Mouse (Mus musculus): ENCODE results near the gene Ssh1. TPM values are rescaled to one million over a fixed set of nuclear protein-coding genes. Genes with fewer than 3 reads are reported as not detected.

Gene Ssh1
- polyA plus RNA-seq, 1 experiment = 16.4 TPM

DNA sequence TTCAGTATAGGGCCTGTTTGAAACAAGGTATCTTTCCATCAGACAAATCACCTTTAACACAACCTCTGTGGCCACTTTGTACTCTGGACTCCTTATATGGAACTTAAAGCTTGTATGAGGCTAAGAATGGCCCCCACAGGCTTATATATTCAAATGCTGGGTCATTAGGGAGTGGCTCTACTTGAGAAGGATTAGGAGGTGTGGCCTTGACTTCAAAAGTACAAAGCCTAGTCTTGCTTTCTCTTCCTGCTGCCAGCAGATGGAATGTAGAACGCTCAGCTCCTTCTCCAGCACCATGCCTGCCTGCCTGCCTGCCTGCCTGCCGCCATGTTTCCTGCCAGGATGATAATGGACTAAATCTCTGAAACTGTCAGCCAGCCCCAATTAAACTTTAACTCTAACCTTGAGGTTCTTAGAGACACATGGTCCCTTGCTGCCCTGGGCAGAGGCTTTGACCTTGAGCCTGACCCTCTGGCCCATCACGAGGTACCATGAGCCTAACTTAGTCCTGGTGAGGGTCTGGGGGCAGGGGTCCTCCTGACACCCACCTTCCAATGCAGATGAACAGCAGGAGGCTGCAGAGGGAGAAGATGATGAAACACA is 38.6 kb upstream of the Ssh1 start:
- no peaks in the 10 kb centered on the region for H3K36me3 ChIP-seq (ENCODE audit: control insufficient read depth, insufficient read depth, low read length)
- no peak overlapping the region for H3K4me3 ChIP-seq (ENCODE audit: extremely low read depth, insufficient read depth, insufficient read length)
- no peak for TF ChIP-seq CTCF (IDR thresholded peaks at IDR 0.05; ENCODE audit: extremely low read depth, insufficient read depth, insufficient read length, insufficient replicate concordance)
- no peak for TF ChIP-seq POLR2A (IDR thresholded peaks at IDR 0.05; ENCODE audit: low read depth, low read length)
- H3K4me1 ChIP-seq (ENCODE audit: control insufficient read depth, insufficient read depth, insufficient read length) = no peaks in the 10 kb centered on the region
- no peak overlapping the region for H3K27ac ChIP-seq (ENCODE audit: insufficient read depth, low read length)
- H3K27me3 ChIP-seq (ENCODE audit: control insufficient read depth, insufficient read depth, low read length) = no peaks in the 10 kb centered on the region
- 87% methylated on average over 3 of the region's 3 CpGs for WGBS
- no peak for DNase-seq (ENCODE audit: low read depth in 1 of 2, low spot score in 2 of 2)

DNA sequence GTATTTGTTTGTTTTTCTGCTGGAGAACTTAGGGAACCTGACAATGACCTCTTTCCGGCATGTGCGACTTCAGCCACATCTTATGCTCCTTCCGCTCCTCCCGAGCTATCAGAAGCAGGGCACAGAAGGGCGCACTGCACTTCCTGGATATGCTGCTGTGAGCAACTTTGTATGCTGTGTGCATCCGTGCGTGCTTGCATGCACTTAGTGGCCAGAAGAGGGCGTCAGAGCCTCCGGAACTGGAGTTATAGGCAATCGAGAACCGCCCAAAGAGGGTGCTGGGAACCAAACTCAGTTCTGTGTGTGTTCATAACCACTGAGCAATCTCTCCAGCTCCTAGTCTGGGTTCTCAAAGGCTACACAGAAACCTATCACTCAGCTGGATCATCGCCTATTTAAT is 37.0 kb upstream of the Ssh1 start:
- Histone ChIP-seq H3K27me3 (ENCODE audit: control insufficient read depth, insufficient read depth, low read length) (no peaks in the 10 kb centered on the region), H3K4me3 (ENCODE audit: extremely low read depth, insufficient read depth, insufficient read length) (no peak overlapping the region), H3K27ac (ENCODE audit: insufficient read depth, low read length) (no peak overlapping the region), H3K4me1 (ENCODE audit: control insufficient read depth, insufficient read depth, insufficient read length) (no peaks in the 10 kb centered on the region), H3K36me3 (ENCODE audit: control insufficient read depth, insufficient read depth, low read length) (no peaks in the 10 kb centered on the region)
- DNase-seq (ENCODE audit: low read depth in 1 of 2, low spot score in 2 of 2) = no peak
- TF ChIP-seq POLR2A (IDR thresholded peaks at IDR 0.05; ENCODE audit: low read depth, low read length) (no peak), CTCF (IDR thresholded peaks at IDR 0.05; ENCODE audit: extremely low read depth, insufficient read depth, insufficient read length, insufficient replicate concordance) (no peak)
- 87% methylated on average over 12 of the region's 12 CpGs for WGBS

DNA sequence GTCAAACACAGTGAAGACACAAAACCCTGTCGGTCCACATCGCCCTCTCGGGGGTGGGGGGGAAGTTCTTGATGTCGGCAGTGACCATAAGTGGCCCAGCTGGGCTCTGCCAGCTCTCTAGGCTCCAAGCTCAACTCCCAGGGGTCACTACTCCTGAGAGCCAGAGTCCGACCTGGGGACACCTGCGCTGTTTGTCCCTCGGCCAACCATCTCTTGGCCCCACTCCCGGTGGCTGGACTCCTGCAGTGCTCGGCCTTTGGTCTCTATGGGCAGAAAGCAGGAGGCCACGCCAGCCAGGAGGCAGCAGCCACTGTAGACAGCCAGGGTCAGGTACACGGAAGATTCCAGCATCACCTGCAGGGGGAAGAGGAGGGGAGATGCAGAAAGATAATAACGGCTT is 34.4 kb upstream of the Ssh1 start:
- TF ChIP-seq POLR2A (IDR thresholded peaks at IDR 0.05; ENCODE audit: low read depth, low read length) (no peak), CTCF (IDR thresholded peaks at IDR 0.05; ENCODE audit: extremely low read depth, insufficient read depth, insufficient read length, insufficient replicate concordance) (no peak)
- H3K27me3 ChIP-seq (ENCODE audit: control insufficient read depth, insufficient read depth, low read length) = no peaks in the 10 kb centered on the region
- H3K4me3 ChIP-seq (ENCODE audit: extremely low read depth, insufficient read depth, insufficient read length) = no peak overlapping the region
- 83% methylated on average over 12 of the region's 12 CpGs for WGBS
- no peaks in the 10 kb centered on the region for H3K4me1 ChIP-seq (ENCODE audit: control insufficient read depth, insufficient read depth, insufficient read length)
- H3K36me3 ChIP-seq (ENCODE audit: control insufficient read depth, insufficient read depth, low read length) = no peaks in the 10 kb centered on the region
- no peak overlapping the region for H3K27ac ChIP-seq (ENCODE audit: insufficient read depth, low read length)
- no peak for DNase-seq (ENCODE audit: low read depth in 1 of 2, low spot score in 2 of 2)

DNA sequence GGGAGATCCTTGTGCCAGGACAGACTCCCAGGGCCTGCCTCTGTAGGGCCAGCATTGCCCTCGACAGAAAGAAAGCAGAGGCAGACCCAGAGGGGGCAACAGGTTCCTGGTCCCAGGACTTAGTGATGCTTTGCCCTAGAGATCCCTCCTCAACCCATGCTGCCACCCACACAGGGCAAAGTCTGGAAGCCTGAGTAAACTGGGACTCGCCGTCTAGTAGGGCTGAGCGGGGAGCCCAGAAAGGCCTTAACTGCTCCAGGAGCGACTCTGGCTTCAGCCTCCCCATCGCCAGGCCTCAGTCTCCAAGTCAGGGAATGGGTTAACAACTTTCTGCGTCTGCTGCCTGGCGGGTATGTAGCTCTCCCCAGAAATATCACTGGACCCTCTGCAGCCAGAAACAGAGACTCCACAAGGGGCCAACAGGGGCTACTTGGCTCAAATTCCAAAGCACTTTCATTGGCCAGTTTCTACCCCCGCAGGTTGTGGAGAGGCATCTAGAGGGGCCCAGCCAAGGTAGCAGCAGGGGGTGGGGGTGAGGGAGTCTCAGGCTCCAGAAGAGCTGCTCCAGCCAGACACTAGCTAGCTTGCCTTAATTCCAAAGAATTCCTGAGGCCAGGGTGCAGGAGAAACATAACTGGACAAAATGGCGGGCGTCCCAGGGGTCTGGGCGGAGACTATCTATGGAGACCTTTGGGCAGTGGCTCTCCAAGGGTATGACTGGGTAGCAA is 33.7 kb upstream of the Ssh1 start:
- no peak overlapping the region for H3K27ac ChIP-seq (ENCODE audit: insufficient read depth, low read length)
- TF ChIP-seq CTCF (IDR thresholded peaks at IDR 0.05; ENCODE audit: extremely low read depth, insufficient read depth, insufficient read length, insufficient replicate concordance) = no peak
- TF ChIP-seq POLR2A (IDR thresholded peaks at IDR 0.05; ENCODE audit: low read depth, low read length) = no peak
- no peaks in the 10 kb centered on the region for H3K4me1 ChIP-seq (ENCODE audit: control insufficient read depth, insufficient read depth, insufficient read length)
- no peaks in the 10 kb centered on the region for H3K27me3 ChIP-seq (ENCODE audit: control insufficient read depth, insufficient read depth, low read length)
- no peaks in the 10 kb centered on the region for H3K36me3 ChIP-seq (ENCODE audit: control insufficient read depth, insufficient read depth, low read length)
- 85% methylated on average over 12 of the region's 12 CpGs for WGBS
- DNase-seq (ENCODE audit: low read depth in 1 of 2, low spot score in 2 of 2) = no peak
- H3K4me3 ChIP-seq (ENCODE audit: extremely low read depth, insufficient read depth, insufficient read length) = no peak overlapping the region

DNA sequence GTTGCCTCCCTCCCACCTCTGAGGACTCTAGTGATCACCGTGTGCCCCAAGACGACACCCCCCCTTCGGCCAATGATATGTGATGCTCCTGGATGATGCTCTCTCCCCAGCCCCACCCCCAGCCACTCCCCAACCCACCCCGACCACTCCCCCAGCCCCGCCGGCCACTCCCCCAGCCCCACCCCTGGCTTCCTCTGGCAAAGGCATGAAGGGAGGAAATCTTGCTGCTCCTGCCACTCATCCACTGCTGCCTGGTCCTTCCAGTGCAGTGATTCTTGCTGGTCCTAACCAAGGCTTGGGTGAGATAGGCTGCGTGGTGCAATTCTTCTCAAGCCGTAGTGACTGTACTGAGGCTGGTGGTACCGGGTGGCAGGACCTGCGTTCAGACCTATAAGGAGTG is 31.2 kb upstream of the Ssh1 start:
- TF ChIP-seq POLR2A (IDR thresholded peaks at IDR 0.05; ENCODE audit: low read depth, low read length) (no peak), CTCF (IDR thresholded peaks at IDR 0.05; ENCODE audit: extremely low read depth, insufficient read depth, insufficient read length, insufficient replicate concordance) (no peak)
- no peak overlapping the region for H3K4me3 ChIP-seq (ENCODE audit: extremely low read depth, insufficient read depth, insufficient read length)
- DNase-seq (ENCODE audit: low read depth in 1 of 2, low spot score in 2 of 2) = no peak
- no peaks in the 10 kb centered on the region for H3K36me3 ChIP-seq (ENCODE audit: control insufficient read depth, insufficient read depth, low read length)
- WGBS = 12% methylated on average over 8 of the region's 10 CpGs
- no peaks in the 10 kb centered on the region for H3K4me1 ChIP-seq (ENCODE audit: control insufficient read depth, insufficient read depth, insufficient read length)
- no peak overlapping the region for H3K27ac ChIP-seq (ENCODE audit: insufficient read depth, low read length)
- H3K27me3 ChIP-seq (ENCODE audit: control insufficient read depth, insufficient read depth, low read length) = no peaks in the 10 kb centered on the region

DNA sequence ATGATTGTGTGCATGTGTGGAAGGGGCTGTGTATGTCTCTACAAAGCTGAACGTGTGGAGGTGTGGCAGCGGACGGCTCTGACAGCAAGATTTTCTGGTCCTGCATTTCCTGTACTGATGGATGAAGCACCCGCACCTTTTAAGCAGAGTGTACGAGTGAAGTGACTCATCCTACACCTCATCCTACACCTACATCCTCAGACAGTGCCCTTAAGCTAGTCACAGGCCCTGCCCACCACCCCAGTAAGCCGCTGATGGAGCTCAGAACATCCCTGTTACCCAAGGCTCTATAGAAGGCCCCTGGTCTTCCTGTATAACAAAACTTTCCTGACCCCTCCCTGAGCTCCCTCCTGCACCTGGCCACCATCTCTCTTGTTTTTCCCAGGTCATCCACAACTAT is 30.7 kb upstream of the Ssh1 start:
- TF ChIP-seq POLR2A (IDR thresholded peaks at IDR 0.05; ENCODE audit: low read depth, low read length) (no peak), CTCF (IDR thresholded peaks at IDR 0.05; ENCODE audit: extremely low read depth, insufficient read depth, insufficient read length, insufficient replicate concordance) (no peak)
- 45% methylated on average over 6 of the region's 6 CpGs for WGBS
- no peak for DNase-seq (ENCODE audit: low read depth in 1 of 2, low spot score in 2 of 2)
- Histone ChIP-seq H3K27me3 (ENCODE audit: control insufficient read depth, insufficient read depth, low read length) (no peaks in the 10 kb centered on the region), H3K36me3 (ENCODE audit: control insufficient read depth, insufficient read depth, low read length) (no peaks in the 10 kb centered on the region), H3K4me3 (ENCODE audit: extremely low read depth, insufficient read depth, insufficient read length) (no peak overlapping the region), H3K27ac (ENCODE audit: insufficient read depth, low read length) (no peak overlapping the region), H3K4me1 (ENCODE audit: control insufficient read depth, insufficient read depth, insufficient read length) (no peaks in the 10 kb centered on the region)

DNA sequence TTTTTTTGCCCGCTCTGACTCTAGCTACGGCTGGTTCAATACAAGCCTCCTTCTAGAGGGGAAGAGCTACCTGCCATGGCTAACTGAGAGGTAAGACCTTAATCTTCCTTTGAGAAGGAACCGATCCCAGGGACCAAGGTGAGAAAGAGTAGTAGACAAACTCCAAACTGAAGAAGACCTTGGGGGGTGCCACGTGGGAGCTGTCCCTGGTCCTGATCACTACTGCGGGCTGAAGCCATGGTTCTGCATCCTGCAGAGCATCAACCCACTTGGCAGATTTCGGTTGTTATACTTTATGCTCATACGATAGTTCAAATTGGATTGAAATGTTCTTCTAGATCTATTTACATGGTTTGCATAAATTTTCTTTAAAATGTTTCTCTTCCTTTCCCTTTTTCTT is 21.4 kb upstream of the Ssh1 start:
- Histone ChIP-seq H3K27ac (ENCODE audit: insufficient read depth, low read length) (no peak overlapping the region), H3K36me3 (ENCODE audit: control insufficient read depth, insufficient read depth, low read length) (no peaks in the 10 kb centered on the region), H3K4me3 (ENCODE audit: extremely low read depth, insufficient read depth, insufficient read length) (no peak overlapping the region), H3K4me1 (ENCODE audit: control insufficient read depth, insufficient read depth, insufficient read length) (no peaks in the 10 kb centered on the region), H3K27me3 (ENCODE audit: control insufficient read depth, insufficient read depth, low read length) (no peaks in the 10 kb centered on the region)
- TF ChIP-seq POLR2A (IDR thresholded peaks at IDR 0.05; ENCODE audit: low read depth, low read length) = no peak
- no peak for TF ChIP-seq CTCF (IDR thresholded peaks at IDR 0.05; ENCODE audit: extremely low read depth, insufficient read depth, insufficient read length, insufficient replicate concordance)
- no peak for DNase-seq (ENCODE audit: low read depth in 1 of 2, low spot score in 2 of 2)
- WGBS = 63% methylated on average over 7 of the region's 7 CpGs

Data from spleen, adult 2 months (tissue).